Mouse (Mus musculus) thymus, postnatal 36 days (tissue): Measurements from ENCODE around the gene Gm6176.
"Not testable (repeated sequence)": the region's sequence is repeated elsewhere in the genome, so short reads cannot be mapped to it uniquely, and the experiment has no call there.

Experiments
- DNase-seq, 2 experiments: peaks; one replicate each; pipeline ENCODE4 v3.0.0; 2022; ENCODE audit warnings: mixed read lengths in 2 of 2

Gene Gm6176

DNA sequence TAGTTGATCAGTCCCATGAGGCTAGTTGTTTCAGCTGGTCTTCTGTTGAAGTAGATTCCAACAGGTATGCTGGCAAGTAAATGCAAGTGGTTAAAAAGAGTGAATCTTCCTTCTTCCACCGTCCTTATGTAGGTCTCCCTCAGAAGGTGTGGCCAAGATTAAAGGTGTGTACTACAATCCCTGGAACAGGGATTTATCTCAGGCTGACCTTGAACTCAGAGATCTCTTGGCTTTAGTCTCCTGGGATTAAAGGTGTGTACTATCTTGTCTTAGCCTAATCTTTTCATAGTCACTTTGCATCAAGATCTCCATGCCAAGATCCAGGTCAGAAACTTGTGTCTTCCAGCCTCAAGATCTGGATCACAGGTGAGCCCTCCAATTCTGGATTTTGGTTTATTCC, at the start of gene Gm6176:
Gm6176 (minus strand) TSS at position 101 of the 400 bp plus-strand sequence.
- not testable (repeated sequence) for DNase-seq

DNA sequence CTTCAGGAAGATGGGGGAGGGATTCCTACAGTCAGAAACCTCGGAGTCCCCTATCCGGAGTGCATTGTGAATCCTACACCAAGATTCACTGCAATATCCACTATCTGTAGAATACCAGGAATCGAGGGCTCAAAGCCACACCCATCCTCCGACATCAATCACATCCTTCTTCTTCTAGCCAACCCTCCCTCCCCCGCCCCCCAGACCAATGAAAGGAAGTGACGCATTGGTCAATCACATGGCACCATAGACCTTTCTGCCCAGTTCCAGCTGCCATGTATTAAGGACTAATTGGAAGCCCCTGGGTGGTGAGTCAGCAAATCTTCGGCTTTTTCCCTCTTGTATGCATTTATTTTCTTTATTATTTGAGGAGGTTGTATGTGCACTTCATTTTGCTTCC, 12.7 kb upstream of the Gm6176 start, which contains the start of gene Vmn1r139:
Vmn1r139 (plus strand) TSS at position 301 of the 400 bp plus-strand sequence.
- DNase-seq = not testable (repeated sequence)

DNA sequence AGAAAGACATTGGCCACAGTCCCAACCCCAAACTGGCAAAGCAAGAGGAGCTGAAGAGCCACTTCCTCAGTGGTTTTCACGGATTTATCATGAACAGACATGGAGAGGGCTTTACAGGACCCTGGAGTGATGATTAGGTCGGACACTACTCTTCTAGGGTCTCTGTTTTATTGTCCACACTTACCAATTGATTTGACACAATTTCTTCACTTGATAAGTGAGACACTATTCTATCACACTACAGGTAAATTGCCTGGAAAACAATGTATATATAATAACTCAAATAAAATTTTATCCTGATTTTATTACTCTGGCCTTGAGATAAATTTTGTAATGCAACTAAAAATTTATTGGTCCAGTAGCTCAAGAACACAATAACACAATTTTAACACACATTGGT, 27.3 kb downstream of the Gm6176 start, which contains the start of gene Vmn1r138:
Vmn1r138 (minus strand) TSS at position 101 of the 400 bp plus-strand sequence.
- not testable (repeated sequence) for DNase-seq
